Mouse (Mus musculus): Measurements from ENCODE around the gene Rhot2. TPM values are rescaled to one million over a fixed set of nuclear protein-coding genes. Genes with fewer than 3 reads are reported as not detected.

The Rhot2 gene
- total RNA-seq, 2 experiments from 2014 or later: 80.3 to 94.8 TPM

DNA sequence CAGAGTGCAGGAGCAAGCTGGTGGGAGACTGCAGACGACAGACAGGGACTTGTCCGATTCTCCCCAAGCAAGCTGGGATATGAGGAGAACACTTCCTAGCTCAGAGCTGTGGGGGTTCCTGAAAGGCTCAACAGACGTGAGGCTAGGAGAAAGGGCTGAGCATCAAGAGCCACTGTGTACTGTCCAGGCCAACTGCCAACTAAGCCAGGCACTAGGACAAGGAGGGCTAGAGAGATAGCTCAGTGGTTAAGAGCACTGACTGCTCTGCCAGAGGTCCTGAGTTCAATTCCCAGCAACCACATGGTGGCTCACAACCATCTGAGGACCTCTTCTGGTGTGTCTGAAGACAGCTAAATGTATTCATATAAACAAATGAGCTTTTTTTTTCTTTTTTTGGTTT, 2.1 kb downstream of the Rhot2 start:
- no peak for DNase-seq (ENCODE audit: low spot score in 2 of 2)

DNA sequence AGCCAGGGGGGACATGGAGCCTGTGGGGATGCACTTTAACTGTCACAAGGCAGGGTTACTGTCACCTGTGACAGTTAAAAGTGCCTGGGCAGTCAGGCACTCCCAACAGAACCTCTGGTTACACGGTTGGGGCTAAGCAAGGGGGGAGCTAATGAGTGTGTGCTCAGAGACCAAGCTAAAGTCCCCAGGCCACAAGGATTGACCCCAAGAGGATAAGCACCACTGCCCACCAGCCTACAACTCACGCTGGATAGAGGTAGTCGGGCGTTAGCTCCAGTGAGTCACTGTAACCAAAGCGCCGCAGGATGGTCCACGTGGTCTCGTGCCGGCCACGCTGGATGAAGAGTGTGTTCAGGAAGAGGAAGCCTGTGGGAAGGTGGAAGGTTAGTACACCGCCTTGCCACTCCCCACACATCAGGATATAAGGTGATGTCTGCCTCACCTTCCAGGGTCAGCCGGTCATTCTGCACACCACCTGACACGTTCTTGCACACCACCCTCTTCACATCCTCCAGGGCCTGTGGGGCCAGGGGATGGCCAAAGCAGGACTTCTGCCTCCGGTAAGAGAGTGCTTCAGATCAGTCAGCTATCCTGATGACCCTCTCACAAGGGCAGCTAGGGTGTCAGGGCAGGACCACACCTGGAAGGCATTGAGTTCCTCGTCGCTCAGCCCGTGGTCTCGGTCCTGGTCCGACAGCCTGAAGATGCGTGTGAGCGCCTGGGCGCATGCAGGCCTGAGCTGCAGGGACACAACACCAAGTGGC, 3.4 kb downstream of the Rhot2 start, which contains the start of gene Gm20683:
Gm20683 (minus strand) TSS at position 647 of the 764 bp plus-strand sequence.
- no peak for DNase-seq (ENCODE audit: low spot score in 2 of 2)

DNA sequence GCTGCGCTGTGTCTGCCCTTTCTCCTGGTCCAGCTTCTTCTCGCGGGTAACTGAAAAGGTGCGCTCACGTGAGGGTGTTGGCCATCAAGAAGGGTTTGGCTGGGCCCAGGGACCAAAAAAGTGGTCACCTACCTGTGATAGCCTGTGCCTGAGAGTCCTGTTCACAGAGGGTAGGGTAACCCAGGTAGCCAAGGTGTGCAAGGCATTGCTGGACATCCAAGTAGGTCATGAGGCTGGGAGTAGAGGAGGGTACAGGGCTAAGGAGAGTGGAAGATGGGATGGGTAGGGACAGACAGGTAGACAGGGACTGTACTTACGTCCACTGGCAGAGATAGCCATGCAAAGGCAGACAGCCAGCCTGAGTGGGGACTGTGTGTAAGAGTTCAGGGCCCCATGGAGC, 4.1 kb downstream of the Rhot2 start:
- no peak for DNase-seq (ENCODE audit: low spot score in 2 of 2)

DNA sequence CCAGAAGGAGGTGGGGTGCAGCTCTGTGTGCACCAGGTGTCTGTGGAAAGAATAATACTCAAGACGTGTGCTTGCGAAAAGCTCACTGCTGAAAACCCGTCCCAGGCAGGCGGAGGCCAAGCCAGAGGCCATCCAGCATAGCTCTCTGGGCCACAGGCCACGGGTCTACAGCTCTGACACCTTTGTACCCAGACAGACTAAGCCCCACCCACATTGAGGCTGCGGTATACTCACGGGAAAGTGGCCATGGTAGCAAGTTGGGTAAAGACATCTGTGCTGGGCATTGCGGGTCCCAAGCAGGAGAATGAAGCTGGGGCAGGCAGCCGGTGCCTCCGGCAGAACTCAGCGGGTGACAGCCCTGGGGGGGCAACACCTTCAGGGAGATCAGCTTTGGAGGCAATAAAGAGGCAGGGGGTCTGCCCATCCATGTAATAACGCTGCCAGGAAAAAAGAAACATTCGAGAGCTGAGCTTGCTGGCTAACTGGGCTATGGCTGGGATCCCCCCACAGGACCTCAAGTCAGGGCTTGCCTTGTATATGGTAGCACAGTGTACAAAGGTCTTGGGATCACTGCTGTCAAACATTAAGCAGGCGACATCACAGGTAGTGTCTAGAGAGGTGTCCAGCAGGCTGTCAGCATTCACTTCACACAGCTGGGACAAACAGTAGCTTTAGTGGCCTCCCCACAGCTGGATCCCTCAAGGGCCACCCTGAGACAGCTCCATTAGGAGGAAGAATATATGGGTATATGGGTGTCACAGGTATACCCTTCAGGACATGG, 5.0 kb downstream of the Rhot2 start:
- DNase-seq (ENCODE audit: low spot score in 2 of 2): no peak

DNA sequence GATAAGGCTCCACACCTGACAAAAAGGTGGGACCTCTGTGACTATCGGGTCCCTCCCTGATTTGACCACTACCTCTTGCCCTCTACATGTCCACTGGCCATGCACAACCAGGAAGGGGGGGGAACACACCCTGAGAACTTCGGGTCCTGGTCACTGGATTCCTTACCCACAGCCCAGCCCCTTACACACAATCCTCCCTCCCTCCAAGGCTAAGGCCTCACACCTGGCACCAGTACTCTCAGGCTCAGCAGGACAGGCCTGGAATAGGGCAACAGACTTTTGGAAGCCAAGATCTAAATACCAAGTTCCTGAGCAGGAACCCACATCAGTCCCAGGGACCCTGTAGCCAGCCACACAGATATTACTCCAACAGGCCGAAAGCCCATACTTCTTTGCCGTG, 5.7 kb downstream of the Rhot2 start:
- DNase-seq (ENCODE audit: low spot score in 2 of 2): no peak

DNA sequence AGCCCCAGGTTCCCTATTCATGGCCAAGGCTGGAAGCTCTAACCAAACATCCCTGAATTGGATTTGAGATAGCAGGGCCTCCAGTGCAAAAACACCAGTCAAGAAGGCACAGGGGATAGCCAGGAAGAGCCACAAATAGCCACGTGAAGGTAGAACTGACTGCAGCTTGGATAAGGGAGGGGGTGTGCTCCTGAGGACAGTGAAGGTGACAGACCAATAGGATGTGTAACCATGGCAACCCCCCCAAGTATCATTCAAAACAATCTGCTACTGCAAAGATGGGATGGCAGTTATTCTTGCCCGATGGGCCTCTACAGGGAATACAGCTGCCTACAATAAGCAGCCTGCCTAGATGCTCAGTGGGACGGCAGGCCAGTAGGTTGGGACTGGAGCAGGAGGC, 7.1 kb downstream of the Rhot2 start:
- no peak for DNase-seq (ENCODE audit: low spot score in 2 of 2)

DNA sequence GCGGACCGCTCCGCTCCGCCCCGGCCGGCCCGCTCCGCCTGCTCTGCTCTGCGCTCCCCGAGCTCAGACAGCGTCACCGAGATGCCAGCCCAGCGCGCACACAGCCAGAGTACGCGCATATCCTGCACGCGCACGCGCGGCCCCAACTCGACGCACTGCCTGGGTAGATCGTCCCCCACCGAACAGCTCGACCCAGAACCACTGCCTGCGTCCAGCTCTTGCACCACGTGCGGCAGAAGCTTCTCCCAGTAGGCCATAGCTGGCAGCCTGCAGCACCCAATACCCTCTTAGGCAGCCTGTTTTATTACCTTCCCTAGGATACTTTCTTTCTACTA, 7.6 kb downstream of the Rhot2 start, which contains the start of gene Rhbdl1:
Rhbdl1 (minus strand) TSS at position 220 of the 335 bp plus-strand sequence.
- peak; percentile 83 to 89 for DNase-seq (ENCODE audit: low spot score in 2 of 2)

DNA sequence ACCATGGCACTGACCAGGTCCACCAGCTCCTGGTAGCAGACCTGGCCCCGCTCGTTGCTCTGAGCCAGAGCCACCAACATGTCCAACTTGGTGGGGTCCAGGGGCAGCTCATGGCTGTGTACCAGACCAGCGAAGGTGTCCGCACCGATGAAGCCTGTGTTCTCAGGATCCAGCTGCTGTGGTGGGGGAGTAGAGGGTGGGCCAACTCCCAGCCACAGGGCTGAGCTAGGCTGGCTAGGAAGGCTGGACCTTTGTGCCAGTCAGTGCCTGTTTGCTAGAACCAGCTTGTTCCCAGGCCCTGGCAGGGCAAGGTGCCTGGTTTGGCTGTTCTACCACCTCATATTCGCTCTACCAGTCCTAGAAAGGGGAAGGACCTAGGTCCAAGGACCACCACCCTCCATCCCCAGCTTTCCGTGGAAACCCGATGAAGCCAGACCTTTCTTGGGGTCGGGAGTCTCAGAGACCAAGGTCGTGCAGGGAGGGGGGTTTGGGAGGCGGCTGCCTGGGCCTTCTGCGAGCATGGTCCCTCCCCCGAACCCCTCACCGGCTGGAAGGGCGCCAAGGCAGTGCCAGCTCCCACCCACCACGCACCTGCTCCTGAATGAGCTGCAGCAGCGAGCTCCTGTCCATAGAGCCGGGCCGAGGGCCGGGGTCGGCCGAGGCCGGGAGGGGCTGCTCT, 8.1 kb downstream of the Rhot2 start:
- DNase-seq (ENCODE audit: low spot score in 2 of 2): no peak

DNA sequence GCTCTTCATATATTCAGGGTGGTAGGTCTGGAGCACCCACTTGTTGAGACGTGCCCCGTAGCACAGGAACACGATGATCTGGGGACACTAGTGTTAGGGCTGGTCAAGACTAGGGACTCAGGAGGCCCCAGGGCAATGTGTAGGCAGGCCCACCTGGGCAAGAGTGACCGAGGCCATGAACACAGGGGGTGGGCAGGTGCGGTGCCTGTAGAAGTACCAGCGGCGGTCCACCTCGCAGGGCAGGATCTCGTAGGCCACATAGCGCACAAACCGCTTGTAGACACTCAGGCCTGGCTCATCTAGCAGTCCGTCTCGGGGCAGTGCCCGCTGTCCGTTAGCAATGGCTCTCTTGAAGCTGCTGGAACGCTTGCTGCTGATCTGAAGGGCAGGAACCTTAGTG, 8.8 kb downstream of the Rhot2 start:
- DNase-seq (ENCODE audit: low spot score in 2 of 2): no peak

DNA sequence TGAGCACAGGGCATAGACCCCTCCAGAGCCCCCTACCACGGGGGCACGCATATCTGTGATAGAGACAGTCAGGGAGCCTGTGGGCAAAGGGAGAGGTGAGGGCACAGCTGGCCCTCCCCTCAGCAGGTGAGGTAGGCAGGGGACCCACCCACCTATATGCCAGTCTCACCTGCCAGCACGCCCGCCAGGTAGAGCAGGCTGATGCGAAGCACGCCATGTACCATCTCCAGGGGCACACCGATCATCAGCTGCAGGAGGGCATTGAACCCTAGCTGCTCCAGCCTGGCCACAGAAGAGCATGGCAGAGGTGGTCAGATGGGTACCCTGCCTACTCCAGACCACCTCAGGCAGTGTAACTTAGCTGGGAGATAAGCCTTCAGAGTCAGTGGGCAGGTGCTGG, 9.3 kb downstream of the Rhot2 start:
- no peak for DNase-seq (ENCODE audit: low spot score in 2 of 2)

DNA sequence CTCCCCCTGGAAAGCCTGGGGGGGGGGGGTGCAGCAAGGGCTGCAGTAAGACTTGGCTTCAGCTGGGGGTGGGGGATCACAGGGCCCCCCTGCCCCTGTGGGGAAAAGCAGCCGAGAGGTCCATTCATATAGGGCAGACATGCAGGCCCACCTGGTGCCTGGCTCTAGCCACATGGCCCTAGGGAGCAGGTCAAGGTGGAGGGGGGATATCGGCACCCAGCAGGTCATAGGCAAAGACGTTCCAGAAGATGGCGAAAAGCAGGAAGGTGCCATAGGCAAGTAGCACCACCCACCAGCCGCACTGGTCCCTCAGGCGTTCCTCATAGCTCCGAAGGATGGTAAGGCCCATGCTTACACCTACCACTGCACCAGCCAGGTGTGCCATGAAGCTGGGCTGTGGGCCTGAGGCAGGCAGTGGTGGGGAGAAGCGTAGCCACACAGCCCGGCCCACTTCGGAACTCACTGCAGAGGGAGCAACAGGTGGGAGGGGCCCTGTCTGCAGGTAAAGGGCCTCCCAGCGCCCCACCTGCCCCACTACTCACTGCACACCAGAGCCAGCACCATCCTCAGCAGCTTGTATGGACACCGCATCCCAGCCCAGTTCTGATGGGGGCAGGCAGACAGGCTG, 9.9 kb downstream of the Rhot2 start:
- DNase-seq (ENCODE audit: low spot score in 2 of 2): no peak

DNA sequence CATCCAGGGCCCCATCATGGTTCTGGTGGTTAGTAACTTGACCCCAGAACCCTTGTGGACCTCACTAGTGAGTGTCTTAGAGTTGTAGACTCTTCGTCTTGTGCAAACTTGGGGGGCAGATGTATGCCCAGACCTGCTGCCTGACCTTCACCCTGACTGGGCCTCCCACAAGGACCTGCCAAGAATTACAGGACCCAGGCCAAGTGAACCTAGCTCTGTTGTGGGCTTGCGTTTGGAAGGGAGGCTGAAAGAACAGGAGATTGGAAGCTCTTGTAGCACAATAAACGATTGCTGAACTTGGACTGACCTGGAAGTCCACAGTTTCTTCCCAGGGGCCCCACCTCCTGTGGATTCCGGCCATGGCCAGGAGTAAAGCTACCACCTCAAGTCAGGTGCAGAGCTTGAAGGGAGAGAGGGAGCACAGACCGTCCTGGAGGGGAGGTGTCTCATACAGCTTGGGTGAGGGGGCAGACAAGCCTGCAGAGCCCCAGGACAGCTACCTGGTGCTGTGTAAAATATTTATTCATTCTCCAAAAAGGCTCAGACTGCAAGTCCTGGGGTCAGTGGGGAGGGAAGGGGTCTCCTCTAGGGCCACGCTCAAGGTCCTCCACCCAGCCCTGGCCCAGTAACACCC, 10.6 kb downstream of the Rhot2 start:
- no peak for DNase-seq (ENCODE audit: low spot score in 2 of 2)

DNA sequence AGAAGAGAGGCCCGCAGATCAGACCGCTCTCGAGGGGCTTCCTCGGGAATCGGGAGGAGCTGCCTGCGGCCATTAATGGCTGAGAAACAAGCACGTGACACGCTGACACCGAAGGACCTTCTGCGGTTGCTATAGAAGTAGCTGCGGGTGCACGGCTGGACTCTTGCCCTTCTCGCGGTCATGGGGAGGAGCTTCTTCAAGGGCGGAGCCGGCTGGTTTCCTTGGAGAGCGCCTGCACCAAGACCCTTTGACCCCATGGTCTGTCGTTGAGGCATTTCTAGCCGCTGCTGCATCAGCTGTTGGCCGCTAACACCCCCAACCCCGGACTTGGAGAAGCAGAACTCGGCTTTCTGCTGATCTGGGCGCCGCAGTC, 11.4 kb downstream of the Rhot2 start, which contains the start of gene Stub1:
Stub1 (minus strand) TSS at position 114 of the 373 bp plus-strand sequence.
- DNase-seq (ENCODE audit: low spot score in 2 of 2): peak; percentile 86 to 87

DNA sequence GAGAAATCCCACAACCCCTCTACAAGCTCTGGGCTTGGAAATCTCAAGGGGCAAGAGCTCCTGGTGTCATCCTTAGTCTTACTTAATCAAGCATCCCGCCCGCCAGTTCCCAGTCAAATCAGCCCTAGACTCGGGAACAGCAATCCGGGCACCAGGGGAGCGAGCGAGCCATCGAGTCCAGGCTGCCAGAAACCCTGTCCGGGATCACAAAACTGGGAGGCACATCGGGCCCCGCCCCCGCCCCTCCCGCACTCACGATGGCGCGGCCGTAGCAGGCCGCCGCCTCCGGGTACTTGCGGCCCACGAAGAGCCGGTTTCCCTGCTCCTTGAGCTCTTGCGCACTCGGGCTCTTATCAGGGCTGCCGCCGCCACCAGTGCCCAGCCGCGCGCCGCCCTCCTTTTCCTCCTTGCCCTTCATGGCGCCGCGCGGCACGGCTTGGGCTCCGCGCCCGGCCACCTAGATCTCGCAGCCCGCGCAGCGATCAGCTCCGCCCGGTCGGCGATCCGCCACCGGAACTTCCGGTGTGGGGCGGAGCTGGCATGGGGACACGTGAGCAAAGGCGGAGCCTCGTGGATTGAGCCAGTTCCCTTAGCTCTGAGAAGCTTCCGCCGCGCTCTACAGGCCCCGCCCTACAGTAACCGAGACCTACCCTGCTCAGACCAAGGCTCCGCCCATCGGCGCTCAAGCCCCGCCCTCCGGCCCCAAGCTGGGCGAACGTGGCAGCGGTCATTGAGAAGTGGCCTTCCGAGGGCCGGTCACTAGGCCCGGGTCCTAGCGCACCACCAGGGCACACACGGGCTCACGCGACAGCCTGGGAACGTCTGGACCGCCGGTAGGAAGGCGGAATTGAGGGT, 12.0 kb downstream of the Rhot2 start:
- peak; percentile 99 for DNase-seq (ENCODE audit: low spot score in 2 of 2)

DNA sequence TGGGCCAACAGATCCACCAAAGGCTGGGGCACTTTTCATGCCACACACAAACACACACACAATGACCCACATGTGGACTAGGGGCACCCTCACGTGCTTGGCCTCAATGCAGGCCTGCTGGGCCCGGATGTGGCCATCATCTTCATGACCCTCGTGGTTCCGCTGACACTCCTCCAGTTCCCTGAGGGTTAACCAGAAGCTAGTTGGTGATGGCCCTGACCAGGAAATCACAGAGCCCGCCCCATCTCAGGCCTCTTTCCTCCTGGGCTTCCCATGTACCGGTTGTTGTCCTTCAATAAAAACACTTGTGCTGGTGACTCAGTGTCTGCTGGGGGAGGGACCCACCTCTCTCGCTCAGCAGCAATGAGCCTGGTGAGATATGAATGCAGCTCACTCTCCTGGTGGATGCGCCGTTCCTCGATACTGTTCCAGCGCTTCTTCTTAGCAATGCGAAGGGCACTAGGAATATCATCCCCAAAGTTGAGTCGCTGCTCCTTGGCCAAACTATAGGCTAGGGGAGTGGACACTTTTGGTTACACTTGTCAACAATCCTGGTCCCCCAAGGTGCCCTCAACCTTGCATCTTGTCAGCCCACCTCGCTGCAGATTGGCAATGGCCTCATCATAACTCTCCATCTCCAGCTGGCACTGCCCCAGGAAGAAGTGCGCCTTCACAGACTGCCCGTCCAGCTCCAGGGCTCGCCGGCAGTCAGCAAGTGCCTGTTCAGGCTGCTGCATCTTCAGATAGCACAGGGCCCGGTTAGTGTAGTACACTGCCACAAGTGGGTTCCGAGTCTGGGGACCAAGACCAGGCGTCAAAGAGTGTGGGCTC, 13.0 kb downstream of the Rhot2 start:
- DNase-seq (ENCODE audit: low spot score in 2 of 2): peak in 1 of 2 experiments; percentile 48

DNA sequence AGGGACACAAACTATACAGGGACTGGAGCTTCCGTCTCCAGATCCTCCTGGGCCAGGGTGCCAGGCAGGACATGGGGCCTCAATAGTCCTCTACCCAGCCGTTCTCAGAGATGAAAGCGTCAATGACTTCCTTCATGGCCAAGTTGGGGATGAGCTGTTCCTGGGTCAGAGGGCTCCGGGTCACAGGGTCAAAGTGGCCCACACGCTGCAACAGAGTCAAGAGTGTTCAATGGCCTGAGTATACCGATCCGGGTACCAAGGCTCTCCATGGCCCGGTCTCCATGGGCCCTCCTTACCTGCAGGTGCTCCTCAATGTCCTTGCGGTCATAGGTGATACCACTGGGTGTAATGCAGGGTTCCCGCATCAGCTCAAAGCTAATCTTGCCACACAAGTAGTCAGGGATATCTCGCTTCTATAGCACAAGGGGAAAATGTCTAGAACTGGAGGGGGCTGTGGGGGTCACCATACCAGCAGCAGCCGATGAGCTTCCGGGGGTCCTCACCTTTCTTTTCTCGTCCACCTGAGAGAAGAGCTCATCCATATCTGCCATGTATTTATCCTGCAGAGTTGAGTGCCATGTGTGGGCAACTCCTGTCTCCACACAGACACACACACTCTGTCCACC, 13.7 kb downstream of the Rhot2 start:
- no peak for DNase-seq (ENCODE audit: low spot score in 2 of 2)

DNA sequence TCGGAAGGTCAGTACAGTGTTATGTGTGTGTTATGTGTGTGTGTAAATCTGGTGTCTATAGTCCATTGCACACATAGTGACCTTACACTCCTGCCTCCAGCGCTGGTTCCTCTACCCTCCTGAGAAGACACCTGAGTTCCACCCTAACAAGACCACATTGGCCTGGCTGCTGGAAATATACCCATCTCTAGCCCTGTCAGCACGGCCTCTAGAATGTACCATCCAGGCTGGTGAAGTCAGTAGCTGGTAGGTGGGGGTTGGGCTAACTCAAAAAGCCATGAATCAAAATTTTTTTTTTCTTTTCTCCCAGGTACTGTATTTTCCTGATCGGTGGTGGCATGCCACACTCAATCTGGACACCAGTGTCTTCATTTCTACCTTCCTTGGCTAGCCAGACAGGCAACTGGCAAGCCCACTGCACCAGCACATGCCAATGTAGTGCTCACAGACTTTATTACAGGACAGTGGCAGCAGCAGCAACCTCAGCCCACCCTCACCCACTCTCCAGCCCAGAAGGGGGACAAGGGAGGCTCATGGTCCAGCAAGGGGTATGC, 14.4 kb downstream of the Rhot2 start:
- DNase-seq (ENCODE audit: low spot score in 2 of 2): no peak

DNA sequence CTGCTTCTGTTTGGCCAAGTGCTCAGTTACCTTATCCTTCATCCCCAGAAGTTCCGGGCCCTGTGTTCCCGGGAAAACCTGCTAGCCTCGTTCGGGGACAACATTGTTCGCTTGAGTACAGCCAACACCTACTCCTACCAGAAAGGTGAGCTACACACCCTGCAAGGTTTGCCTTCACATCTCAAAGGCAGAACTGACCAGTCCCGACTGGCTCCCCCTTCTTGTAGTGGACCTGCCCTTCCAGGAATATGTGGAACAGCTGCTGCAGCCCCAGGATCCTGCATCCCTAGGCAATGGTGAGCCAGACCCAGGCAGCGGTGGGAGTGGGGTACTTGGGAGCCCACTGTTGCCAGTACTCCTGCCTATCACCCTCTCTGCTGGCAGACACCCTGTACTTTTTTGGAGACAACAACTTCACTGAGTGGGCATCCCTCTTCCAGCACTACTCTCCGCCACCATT, 15.1 kb downstream of the Rhot2 start:
- no peak for DNase-seq (ENCODE audit: low spot score in 2 of 2)

Measured in layer of hippocampus, postnatal 10 days (tissue).